In the genomic region with DNA sequence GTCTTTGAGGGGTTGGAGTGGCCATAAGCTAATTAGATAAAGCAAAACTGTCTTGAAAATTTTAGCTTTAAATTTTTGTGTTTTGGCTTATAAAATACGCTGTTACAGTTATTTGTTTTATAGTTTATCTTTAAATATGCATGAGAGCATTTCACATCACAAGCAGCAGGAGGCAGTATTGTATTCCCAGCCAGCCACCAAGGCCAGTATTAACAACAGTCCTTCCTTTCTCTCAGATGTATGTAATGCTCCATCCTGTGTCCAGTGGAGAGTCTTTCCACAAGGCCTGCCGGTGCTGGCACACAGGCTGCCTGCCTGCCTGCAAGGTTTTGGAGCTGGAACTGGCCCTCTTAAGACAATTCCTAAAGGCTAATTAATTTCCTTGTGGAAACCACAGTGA, we compare ENCODE assay signal across 8 mouse cellular contexts. TPM values are rescaled to one million over a fixed set of nuclear protein-coding genes. Genes with fewer than 3 reads are reported as not detected.
DNase-seq lines count a peak whose midpoint lies in the region; TF ChIP-seq lines count a peak whose summit lies in the region.
"Had no signal": no experiment of that assay in that cellular context is flagged by ENCODE, and none has a peak within 500 bp of the region (broad histone marks: within the 10 kb centered on the region; RNA-seq: fewer than 3 reads in every experiment).

No protein-coding gene starts in this region.

- no peaks in the 10 kb centered on the region for H3K9me3 ChIP-seq in E14TG2a.4 (ENCODE audit: low read length)
- H3K9me3 ChIP-seq: embryonic facial prominence, embryonic 12.5 days had no signal

- peak; percentile 78 for TF ChIP-seq CTCF in layer of hippocampus, adult 2 months (conservative IDR thresholded peaks at IDR 0.05)
- peak; percentile 61 for TF ChIP-seq CTCF in E14TG2a.4 (conservative IDR thresholded peaks at IDR 0.05; ENCODE audit: low read length)

- DNase-seq in layer of hippocampus, adult 2 months (ENCODE audit: low spot score in 2 of 2), result no peak
- DNase-seq in layer of hippocampus, postnatal 36 days, result no peak
- peak; percentile 33 for DNase-seq in ZHBTc4 (ENCODE audit: low read depth, low spot score)
- DNase-seq in lung, postnatal 10 days, result peak; percentile 48
- no peak for DNase-seq in kidney, postnatal 14 days
- no peak for DNase-seq in frontal cortex, postnatal 25 days (ENCODE audit: low spot score in 2 of 2)

- H3K27ac ChIP-seq in layer of hippocampus, adult 2 months, result no peak overlapping the region
- H3K27ac ChIP-seq: embryonic facial prominence, embryonic 12.5 days had no signal

- H3K4me3 ChIP-seq in layer of hippocampus, adult 2 months, result no peak overlapping the region
- no peak overlapping the region for H3K4me3 ChIP-seq in E14TG2a.4 (replicated peaks; ENCODE audit: low read length)
- H3K4me3 ChIP-seq: embryonic facial prominence, embryonic 12.5 days had no signal

- H3K36me3 ChIP-seq in E14TG2a.4 (ENCODE audit: insufficient read depth, low read length), result peaks cover 95% of the 10 kb centered on the region

- no peaks in the 10 kb centered on the region for H3K4me1 ChIP-seq in E14TG2a.4 (replicated peaks; ENCODE audit: low read depth, low read length)
- H3K4me1 ChIP-seq: embryonic facial prominence, embryonic 12.5 days had no signal

- no peaks in the 10 kb centered on the region for H3K27me3 ChIP-seq in E14TG2a.4 (ENCODE audit: insufficient read depth, low read length)
- H3K27me3 ChIP-seq: embryonic facial prominence, embryonic 12.5 days had no signal

RNA-seq across cellular contexts. Expression of a gene that starts 26.7 kb away (rescaled TPM):
- 100 to 1,000 TPM in 1 of 2 experiments, 10 to 100 TPM in 1; 98.8 to 105 TPM for total RNA-seq in layer of hippocampus, adult 2 months (2021)
- 100 to 1,000 TPM in 1 of 2 experiments, 10 to 100 TPM in 1; 97.8 to 103 TPM for total RNA-seq in layer of hippocampus, postnatal 36 days (2021)

RNA-seq across cellular contexts. Expression of a gene that starts 29.0 kb away (rescaled TPM):
- total RNA-seq in layer of hippocampus, adult 2 months (2021), result 10 to 100 TPM; 61.8 to 63.1 TPM
- 10 to 100 TPM; 65.8 to 66.8 TPM for total RNA-seq in layer of hippocampus, postnatal 36 days (2021)

Comparison
In these comparisons a context has a peak if more than half of its experiments do, and no peak if none do; other contexts are left out.
1. DNase-seq: peak in ZHBTc4 (single experiment) and lung, postnatal 10 days (single experiment); none in layer of hippocampus, adult 2 months (0 of 2), layer of hippocampus, postnatal 36 days (0 of 2), kidney, postnatal 14 days (single experiment) and frontal cortex, postnatal 25 days (0 of 2).